Mouse (Mus musculus): ENCODE results near the gene Zdhhc3.

GRCm38 (mm10) chr9:123020995-123021631 is 91.9 kb downstream of the Zdhhc3 start, which contains the start of gene Tmem42:
- TF ChIP-seq CTCF (IDR thresholded peaks at IDR 0.05; ENCODE audit: low read depth) (no peak), EP300 (IDR thresholded peaks at IDR 0.05; ENCODE audit: low read depth) (no peak)

All from heart, postnatal 0 days (tissue).